Mouse (Mus musculus) granulocyte monocyte progenitor cell, adult 5-6 weeks (primary cell): Measurements from ENCODE around the gene Slc30a3. TPM values are rescaled to one million over a fixed set of nuclear protein-coding genes. Genes with fewer than 3 reads are reported as not detected.
A peak's percentile ranks its signal among the peaks of the same experiment; 100 is the strongest.
"Not testable (repeated sequence)": the region's sequence is repeated elsewhere in the genome, so short reads cannot be mapped to it uniquely, and the experiment has no call there.

ENCODE experiments used
- ATAC-seq: replicated peaks from 2 replicates; pipeline ENCODE4 v1.8.0; 2016; ENCODE audit warnings: mild to moderate bottlenecking, moderate TSS enrichment, inconsistent platforms; ENCODE audit not compliant: poor library complexity, severe bottlenecking
- total RNA-seq, 2 experiments: library from RNA; stranded (forward) in 1 of 2; stranded (reverse) in 1 of 2; fragments of 200-712, 200-1000 nt in 1 of 2; fragments of >200 nt in 1 of 2; fragmentation: Nextera tagmentation in 1 of 2; gene quantifications; 2 replicates each; pipeline ENCODE4 v1.2.3; 2014 to 2017

Gene Slc30a3
- total RNA-seq, 2 experiments from 2014 or later, result not detected

- not testable (repeated sequence) for ATAC-seq
These were observed 54.3 kb downstream of the Slc30a3 start for GRCm38 (mm10) chr5:31053728-31054127.

- ATAC-seq, result no peak
These were observed 57.6 kb downstream of the Slc30a3 start for GRCm38 (mm10) chr5:31050427-31050826.

- ATAC-seq, result peak; percentile 28
These were observed 59.0 kb downstream of the Slc30a3 start, which contains the start of gene Slc5a6 for GRCm38 (mm10) chr5:31048763-31049641. Gene Slc5a6, minus strand, starts transcription at chr5:31048924.

- peak; percentile 86 for ATAC-seq
These were observed 59.9 kb downstream of the Slc30a3 start, which contains the start of gene Atraid for GRCm38 (mm10) chr5:31047848-31048762. Gene Atraid, plus strand, starts transcription at chr5:31048312.

GRCm38 (mm10) chr5:31047074-31047473, 61.0 kb downstream of the Slc30a3 start:
- ATAC-seq, result no peak

GRCm38 (mm10) chr5:31046416-31046815, 61.6 kb downstream of the Slc30a3 start:
- ATAC-seq, result no peak

GRCm38 (mm10) chr5:31038171-31038845, 69.7 kb downstream of the Slc30a3 start:
- ATAC-seq, result no peak

- ATAC-seq, result not testable (repeated sequence)
These were observed 71.5 kb downstream of the Slc30a3 start for GRCm38 (mm10) chr5:31036556-31036955.

Other genes starting within 250 kb of the Slc30a3 start
- gene Tmem214, start 240.2 kb downstream of the Slc30a3 start, total RNA-seq (2014; fragmentation: Nextera tagmentation), result 40.7 and 48.5 TPM in 2 replicates
- 21.5 and 24.9 TPM in 2 replicates for gene Tmem214, start 240.2 kb downstream of the Slc30a3 start, total RNA-seq (2017)
- gene Agbl5, start 219.5 kb downstream of the Slc30a3 start, total RNA-seq (2014; fragmentation: Nextera tagmentation), result 8.9 and 27.6 TPM in 2 replicates
- 7.7 and 12.5 TPM in 2 replicates for gene Agbl5, start 219.5 kb downstream of the Slc30a3 start, total RNA-seq (2017)
- gene Ost4, start 200.4 kb downstream of the Slc30a3 start, total RNA-seq (2014; fragmentation: Nextera tagmentation), result 361 and 454 TPM in 2 replicates
- gene Ost4, start 200.4 kb downstream of the Slc30a3 start, total RNA-seq (2017), result 300 and 325 TPM in 2 replicates
- 78.8 and 147 TPM in 2 replicates for gene Emilin1, start 194.8 kb downstream of the Slc30a3 start, total RNA-seq (2014; fragmentation: Nextera tagmentation)
- gene Emilin1, start 194.8 kb downstream of the Slc30a3 start, total RNA-seq (2017), result 124 and 152 TPM in 2 replicates
- 84.7 and 111 TPM in 2 replicates for gene Khk, start 186.8 kb downstream of the Slc30a3 start, total RNA-seq (2014; fragmentation: Nextera tagmentation)
- 66.4 and 80.2 TPM in 2 replicates for gene Khk, start 186.8 kb downstream of the Slc30a3 start, total RNA-seq (2017)
- gene Cgref1, start 162.6 kb downstream of the Slc30a3 start, total RNA-seq (2014; fragmentation: Nextera tagmentation), result not detected in 2 replicates
- 0.62 TPM in 1 of 2 replicates, not detected in the other for gene Cgref1, start 162.6 kb downstream of the Slc30a3 start, total RNA-seq (2017)
- 103 and 127 TPM in 2 replicates for gene Preb, start 147.9 kb downstream of the Slc30a3 start, total RNA-seq (2014; fragmentation: Nextera tagmentation)
- gene Preb, start 147.9 kb downstream of the Slc30a3 start, total RNA-seq (2017), result 42.7 and 67.9 TPM in 2 replicates
- gene Tcf23, start 139.6 kb downstream of the Slc30a3 start, total RNA-seq (2014; fragmentation: Nextera tagmentation), result not detected in 2 replicates
- gene Tcf23, start 139.6 kb downstream of the Slc30a3 start, total RNA-seq (2017), result not detected in 2 replicates
- gene Atraid, start 59.9 kb downstream of the Slc30a3 start, total RNA-seq (2014; fragmentation: Nextera tagmentation), result 42.7 and 79.1 TPM in 2 replicates
- 44.7 and 59.4 TPM in 2 replicates for gene Atraid, start 59.9 kb downstream of the Slc30a3 start, total RNA-seq (2017)
- 7.2 and 7.9 TPM in 2 replicates for gene Slc5a6, start 59.3 kb downstream of the Slc30a3 start, total RNA-seq (2014; fragmentation: Nextera tagmentation)
- 5.8 and 8.8 TPM in 2 replicates for gene Slc5a6, start 59.3 kb downstream of the Slc30a3 start, total RNA-seq (2017)
- 57.4 and 70.3 TPM in 2 replicates for gene Cad, start 53.5 kb downstream of the Slc30a3 start, total RNA-seq (2014; fragmentation: Nextera tagmentation)
- 23.1 and 39.5 TPM in 2 replicates for gene Cad, start 53.5 kb downstream of the Slc30a3 start, total RNA-seq (2017)
- not detected in 2 replicates for gene Dnajc5g, start 2.0 kb downstream of the Slc30a3 start, total RNA-seq (2014; fragmentation: Nextera tagmentation)
- not detected in 2 replicates for gene Dnajc5g, start 2.0 kb downstream of the Slc30a3 start, total RNA-seq (2017)
- gene Trim54, start 8.5 kb upstream of the Slc30a3 start, total RNA-seq (2014; fragmentation: Nextera tagmentation), result not detected in 2 replicates
- gene Trim54, start 8.5 kb upstream of the Slc30a3 start, total RNA-seq (2017), result not detected in 2 replicates
- not detected in 2 replicates for gene Ucn, start 30.6 kb upstream of the Slc30a3 start, total RNA-seq (2014; fragmentation: Nextera tagmentation)
- not detected in 2 replicates for gene Ucn, start 30.6 kb upstream of the Slc30a3 start, total RNA-seq (2017)
- 19.6 and 42.3 TPM in 2 replicates for gene Mpv17, start 46.0 kb upstream of the Slc30a3 start, total RNA-seq (2014; fragmentation: Nextera tagmentation)
- gene Mpv17, start 46.0 kb upstream of the Slc30a3 start, total RNA-seq (2017), result 20.9 and 32.9 TPM in 2 replicates
- gene Gm29609, start 71.7 kb upstream of the Slc30a3 start, total RNA-seq (2014; fragmentation: Nextera tagmentation), result 1.5 and 6.6 TPM in 2 replicates
- 0.36 TPM in 1 of 2 replicates, not detected in the other for gene Gm29609, start 71.7 kb upstream of the Slc30a3 start, total RNA-seq (2017)
- gene Gtf3c2, start 71.9 kb upstream of the Slc30a3 start, total RNA-seq (2014; fragmentation: Nextera tagmentation), result 94.6 and 100 TPM in 2 replicates
- gene Gtf3c2, start 71.9 kb upstream of the Slc30a3 start, total RNA-seq (2017), result 52.0 and 59.8 TPM in 2 replicates
- 53.3 and 65.5 TPM in 2 replicates for gene Snx17, start 85.0 kb upstream of the Slc30a3 start, total RNA-seq (2014; fragmentation: Nextera tagmentation)
- 36.5 and 58.9 TPM in 2 replicates for gene Snx17, start 85.0 kb upstream of the Slc30a3 start, total RNA-seq (2017)
- gene Eif2b4, start 85.2 kb upstream of the Slc30a3 start, total RNA-seq (2014; fragmentation: Nextera tagmentation), result 68.3 and 91.6 TPM in 2 replicates
- gene Eif2b4, start 85.2 kb upstream of the Slc30a3 start, total RNA-seq (2017), result 50.0 and 65.6 TPM in 2 replicates
- gene Zfp513, start 94.1 kb upstream of the Slc30a3 start, total RNA-seq (2014; fragmentation: Nextera tagmentation), result 10.6 and 15.4 TPM in 2 replicates
- 5.9 and 6.9 TPM in 2 replicates for gene Zfp513, start 94.1 kb upstream of the Slc30a3 start, total RNA-seq (2017)
- 155 and 167 TPM in 2 replicates for gene Ppm1g, start 112.5 kb upstream of the Slc30a3 start, total RNA-seq (2014; fragmentation: Nextera tagmentation)
- 175 and 201 TPM in 2 replicates for gene Ppm1g, start 112.5 kb upstream of the Slc30a3 start, total RNA-seq (2017)
- 65.6 and 75.4 TPM in 2 replicates for gene Nrbp1, start 132.6 kb upstream of the Slc30a3 start, total RNA-seq (2014; fragmentation: Nextera tagmentation)
- 79.2 and 99.5 TPM in 2 replicates for gene Nrbp1, start 132.6 kb upstream of the Slc30a3 start, total RNA-seq (2017)
- not detected in 2 replicates for gene Gm9970, start 133.0 kb upstream of the Slc30a3 start, total RNA-seq (2014; fragmentation: Nextera tagmentation)
- gene Gm9970, start 133.0 kb upstream of the Slc30a3 start, total RNA-seq (2017), result not detected in 2 replicates
- gene Krtcap3, start 143.5 kb upstream of the Slc30a3 start, total RNA-seq (2014; fragmentation: Nextera tagmentation), result 1.6 and 19.8 TPM in 2 replicates
- gene Krtcap3, start 143.5 kb upstream of the Slc30a3 start, total RNA-seq (2017), result 1.6 and 4.7 TPM in 2 replicates
- gene Ift172, start 182.9 kb upstream of the Slc30a3 start, total RNA-seq (2014; fragmentation: Nextera tagmentation), result 16.5 and 29.2 TPM in 2 replicates
- gene Ift172, start 182.9 kb upstream of the Slc30a3 start, total RNA-seq (2017), result 12.7 and 44.9 TPM in 2 replicates
- gene Fndc4, start 187.8 kb upstream of the Slc30a3 start, total RNA-seq (2014; fragmentation: Nextera tagmentation), result not detected in 2 replicates
- not detected in 2 replicates for gene Fndc4, start 187.8 kb upstream of the Slc30a3 start, total RNA-seq (2017)
- gene Gckr, start 189.2 kb upstream of the Slc30a3 start, total RNA-seq (2014; fragmentation: Nextera tagmentation), result not detected in 2 replicates
- gene Gckr, start 189.2 kb upstream of the Slc30a3 start, total RNA-seq (2017), result not detected in 2 replicates